Mouse (Mus musculus): ENCODE measurements at regions not wholly inside any gene's neighbourhood (a gene's known extent, or its start where the extent isn't known, plus 50 kb on each side); places are given as distances from the start of the nearest gene placed in this dataset.

- H3K27me3 ChIP-seq (replicated peaks) = no peaks in the 10 kb centered on the region
- H3K4me3 ChIP-seq (replicated peaks) = no peak overlapping the region
- no peak overlapping the region for H3K4me2 ChIP-seq (replicated peaks)
- H3K9ac ChIP-seq = no peak overlapping the region
- WGBS = 58% methylated on average over 4 of the region's 4 CpGs
- H3K27ac ChIP-seq = no peak overlapping the region
- no peaks in the 10 kb centered on the region for H3K9me3 ChIP-seq
- no peak for ATAC-seq
- no peaks in the 10 kb centered on the region for H3K36me3 ChIP-seq
- no peaks in the 10 kb centered on the region for H3K4me1 ChIP-seq (replicated peaks)
Observed at GRCm38 (mm10) chr4:80442711-80443110, 391.2 kb upstream of the Tyrp1 start.

GRCm38 (mm10) chr4:80463615-80464014 is 370.3 kb upstream of the Tyrp1 start:
- no peaks in the 10 kb centered on the region for H3K27me3 ChIP-seq (replicated peaks)
- WGBS = 69% methylated on average over 1 of the region's 1 CpGs
- ATAC-seq = no peak

GRCm38 (mm10) chr4:80475736-80476478 is 358.0 kb upstream of the Tyrp1 start:
- H3K27ac ChIP-seq = no peak overlapping the region
- H3K4me2 ChIP-seq (replicated peaks) = no peak overlapping the region
- no peaks in the 10 kb centered on the region for H3K9me3 ChIP-seq
- H3K27me3 ChIP-seq (replicated peaks) = no peaks in the 10 kb centered on the region
- no peak overlapping the region for H3K4me3 ChIP-seq (replicated peaks)
- WGBS = 83% methylated on average over 4 of the region's 4 CpGs
- no peak for ATAC-seq
- no peak overlapping the region for H3K9ac ChIP-seq
- H3K4me1 ChIP-seq (replicated peaks) = no peaks in the 10 kb centered on the region
- H3K36me3 ChIP-seq = no peaks in the 10 kb centered on the region

More at GRCm38 (mm10) chr4:80463615-80464014, 370.3 kb upstream of the Tyrp1 start:
- H3K9me3 ChIP-seq = no peaks in the 10 kb centered on the region
- no peak overlapping the region for H3K9ac ChIP-seq
- H3K4me1 ChIP-seq (replicated peaks) = no peaks in the 10 kb centered on the region
- no peak overlapping the region for H3K27ac ChIP-seq
- H3K36me3 ChIP-seq = no peaks in the 10 kb centered on the region
- no peak overlapping the region for H3K4me3 ChIP-seq (replicated peaks)
- no peak overlapping the region for H3K4me2 ChIP-seq (replicated peaks)

GRCm38 (mm10) chr4:80515087-80515486 is 318.8 kb upstream of the Tyrp1 start:
- Histone ChIP-seq H3K4me1 (replicated peaks) (no peaks in the 10 kb centered on the region), H3K4me2 (replicated peaks) (no peak overlapping the region), H3K36me3 (no peaks in the 10 kb centered on the region), H3K9me3 (no peaks in the 10 kb centered on the region), H3K27ac (no peak overlapping the region), H3K9ac (no peak overlapping the region), H3K4me3 (replicated peaks) (no peak overlapping the region), H3K27me3 (replicated peaks) (no peaks in the 10 kb centered on the region)
- 76% methylated on average over 2 of the region's 2 CpGs for WGBS
- no peak for ATAC-seq

- peak; percentile 45; the same call in 1 of the 2 replicates for ATAC-seq
- H3K9ac ChIP-seq = no peak overlapping the region
- no peaks in the 10 kb centered on the region for H3K27me3 ChIP-seq (replicated peaks)
- H3K4me1 ChIP-seq (replicated peaks) = no peaks in the 10 kb centered on the region
- no peaks in the 10 kb centered on the region for H3K9me3 ChIP-seq
- no peaks in the 10 kb centered on the region for H3K36me3 ChIP-seq
- no peak overlapping the region for H3K4me3 ChIP-seq (replicated peaks)
- H3K27ac ChIP-seq = no peak overlapping the region
- 29% methylated on average over 12 of the region's 12 CpGs for WGBS
- no peak overlapping the region for H3K4me2 ChIP-seq (replicated peaks)
Observed at GRCm38 (mm10) chr4:80517476-80518285, 316.2 kb upstream of the Tyrp1 start.

GRCm38 (mm10) chr4:80518589-80518988 is 315.3 kb upstream of the Tyrp1 start:
- Histone ChIP-seq H3K9me3 (no peaks in the 10 kb centered on the region), H3K9ac (no peak overlapping the region), H3K4me2 (replicated peaks) (no peak overlapping the region), H3K36me3 (no peaks in the 10 kb centered on the region), H3K4me1 (replicated peaks) (no peaks in the 10 kb centered on the region), H3K27me3 (replicated peaks) (no peaks in the 10 kb centered on the region), H3K4me3 (replicated peaks) (no peak overlapping the region), H3K27ac (no peak overlapping the region)
- ATAC-seq = no peak

- ATAC-seq = no peak
- Histone ChIP-seq H3K9ac (no peak overlapping the region), H3K9me3 (no peaks in the 10 kb centered on the region), H3K27me3 (replicated peaks) (no peaks in the 10 kb centered on the region), H3K4me3 (replicated peaks) (no peak overlapping the region), H3K36me3 (no peaks in the 10 kb centered on the region), H3K4me1 (replicated peaks) (no peaks in the 10 kb centered on the region), H3K27ac (no peak overlapping the region), H3K4me2 (replicated peaks) (no peak overlapping the region)
- 81% methylated on average over 4 of the region's 4 CpGs for WGBS
Observed at GRCm38 (mm10) chr4:80539854-80540253, 294.1 kb upstream of the Tyrp1 start.

- H3K9ac ChIP-seq = no peak overlapping the region
- H3K9me3 ChIP-seq = no peaks in the 10 kb centered on the region
- no peak overlapping the region for H3K4me3 ChIP-seq (replicated peaks)
- no peaks in the 10 kb centered on the region for H3K4me1 ChIP-seq (replicated peaks)
- H3K36me3 ChIP-seq = no peaks in the 10 kb centered on the region
- H3K27ac ChIP-seq = no peak overlapping the region
- no peak for ATAC-seq
- H3K27me3 ChIP-seq (replicated peaks) = no peaks in the 10 kb centered on the region
- no peak overlapping the region for H3K4me2 ChIP-seq (replicated peaks)
- 43% methylated on average over 3 of the region's 3 CpGs for WGBS
Observed at GRCm38 (mm10) chr4:80545086-80545485, 288.8 kb upstream of the Tyrp1 start.

GRCm38 (mm10) chr4:80589438-80589837 is 244.5 kb upstream of the Tyrp1 start:
- Histone ChIP-seq H3K27me3 (replicated peaks) (no peaks in the 10 kb centered on the region), H3K4me3 (replicated peaks) (no peak overlapping the region), H3K27ac (no peak overlapping the region), H3K4me2 (replicated peaks) (no peak overlapping the region), H3K9me3 (no peaks in the 10 kb centered on the region), H3K4me1 (replicated peaks) (no peaks in the 10 kb centered on the region), H3K9ac (no peak overlapping the region), H3K36me3 (no peaks in the 10 kb centered on the region)
- ATAC-seq = no peak
- 77% methylated on average over 4 of the region's 4 CpGs for WGBS

GRCm38 (mm10) chr4:80628271-80628670 is 205.7 kb upstream of the Tyrp1 start:
- Histone ChIP-seq H3K9ac (no peak overlapping the region), H3K36me3 (no peaks in the 10 kb centered on the region), H3K4me3 (replicated peaks) (no peak overlapping the region), H3K9me3 (no peaks in the 10 kb centered on the region), H3K27ac (no peak overlapping the region), H3K4me1 (replicated peaks) (no peaks in the 10 kb centered on the region), H3K27me3 (replicated peaks) (no peaks in the 10 kb centered on the region), H3K4me2 (replicated peaks) (no peak overlapping the region)
- WGBS = 72% methylated on average over 4 of the region's 4 CpGs
- ATAC-seq = no peak

GRCm38 (mm10) chr4:80629251-80629650 is 204.7 kb upstream of the Tyrp1 start:
- Histone ChIP-seq H3K9ac (no peak overlapping the region), H3K27me3 (replicated peaks) (no peaks in the 10 kb centered on the region), H3K4me2 (replicated peaks) (no peak overlapping the region), H3K36me3 (no peaks in the 10 kb centered on the region), H3K27ac (no peak overlapping the region), H3K4me3 (replicated peaks) (no peak overlapping the region), H3K4me1 (replicated peaks) (no peaks in the 10 kb centered on the region), H3K9me3 (no peaks in the 10 kb centered on the region)
- no peak for ATAC-seq
- WGBS = 84% methylated on average over 1 of the region's 1 CpGs

GRCm38 (mm10) chr4:80630260-80630659 is 203.7 kb upstream of the Tyrp1 start:
- no peaks in the 10 kb centered on the region for H3K36me3 ChIP-seq
- H3K9ac ChIP-seq = no peak overlapping the region
- no peak overlapping the region for H3K4me2 ChIP-seq (replicated peaks)
- no peaks in the 10 kb centered on the region for H3K4me1 ChIP-seq (replicated peaks)
- H3K27ac ChIP-seq = no peak overlapping the region
- H3K9me3 ChIP-seq = no peaks in the 10 kb centered on the region
- no peak for ATAC-seq
- no peaks in the 10 kb centered on the region for H3K27me3 ChIP-seq (replicated peaks)
- no peak overlapping the region for H3K4me3 ChIP-seq (replicated peaks)

GRCm38 (mm10) chr4:80631041-80631440 is 202.9 kb upstream of the Tyrp1 start:
- ATAC-seq = no peak
- no peak overlapping the region for H3K4me3 ChIP-seq (replicated peaks)

More at GRCm38 (mm10) chr4:80631041-80631440, 202.9 kb upstream of the Tyrp1 start:
- H3K27ac ChIP-seq = no peak overlapping the region
- no peak overlapping the region for H3K4me2 ChIP-seq (replicated peaks)
- H3K9me3 ChIP-seq = no peaks in the 10 kb centered on the region
- no peak overlapping the region for H3K9ac ChIP-seq
- no peaks in the 10 kb centered on the region for H3K36me3 ChIP-seq
- no peaks in the 10 kb centered on the region for H3K4me1 ChIP-seq (replicated peaks)
- 45% methylated on average over 4 of the region's 4 CpGs for WGBS
- no peaks in the 10 kb centered on the region for H3K27me3 ChIP-seq (replicated peaks)

All from intestine, embryonic 15.5 days (tissue).